Mouse (Mus musculus): ENCODE data around the gene Gm6509. TPM values are rescaled to one million over a fixed set of nuclear protein-coding genes. Genes with fewer than 3 reads are reported as not detected.
"Not testable (repeated sequence)": the region's sequence is repeated elsewhere in the genome, so short reads cannot be mapped to it uniquely, and the experiment has no call there.

Gene Gm6509
- not detected in 2 replicates for polyA plus RNA-seq (2015; fragmentation: Nextera tagmentation; extraction: Ambion mirVana)

GRCm38 (mm10) chr5:94623679-94624078, at the start of gene Gm6509:
Gene Gm6509 (plus strand): TSS chr5:94623979.
- H3K36me3 ChIP-seq (ENCODE audit: control insufficient read depth, insufficient read depth, low read length); H3K27me3 ChIP-seq (replicated peaks; ENCODE audit: control insufficient read depth, insufficient read depth, low read length); H3K4me1 ChIP-seq (ENCODE audit: control insufficient read depth, insufficient read depth, low read length); H3K27ac ChIP-seq (ENCODE audit: low read length); H3K4me3 ChIP-seq (ENCODE audit: low read length); H3K9me3 ChIP-seq (ENCODE audit: control insufficient read depth, low read length); H3K9ac ChIP-seq (ENCODE audit: low read depth, low read length); ATAC-seq; H3K4me2 ChIP-seq (ENCODE audit: low read depth, low read length): not testable (repeated sequence)
- 83% methylated on average over 1 of the region's 2 CpGs for WGBS

GRCm38 (mm10) chr5:94616242-94616641, 7.5 kb upstream of the Gm6509 start, which contains the start of gene Gm3147:
Gene Gm3147 (minus strand): TSS chr5:94616342.
- not testable (repeated sequence) for H3K36me3 ChIP-seq (ENCODE audit: control insufficient read depth, insufficient read depth, low read length); H3K4me1 ChIP-seq (ENCODE audit: control insufficient read depth, insufficient read depth, low read length); ATAC-seq; H3K27me3 ChIP-seq (replicated peaks; ENCODE audit: control insufficient read depth, insufficient read depth, low read length); H3K27ac ChIP-seq (ENCODE audit: low read length); H3K9me3 ChIP-seq (ENCODE audit: control insufficient read depth, low read length); H3K4me3 ChIP-seq (ENCODE audit: low read length); H3K9ac ChIP-seq (ENCODE audit: low read depth, low read length); H3K4me2 ChIP-seq (ENCODE audit: low read depth, low read length)
- no CpG with 5 or more reads among the region's 1 CpGs for WGBS

- not testable (repeated sequence) for H3K9ac ChIP-seq (ENCODE audit: low read depth, low read length); H3K27ac ChIP-seq (ENCODE audit: low read length); ATAC-seq; H3K4me1 ChIP-seq (ENCODE audit: control insufficient read depth, insufficient read depth, low read length); H3K4me3 ChIP-seq (ENCODE audit: low read length); H3K9me3 ChIP-seq (ENCODE audit: control insufficient read depth, low read length); H3K4me2 ChIP-seq (ENCODE audit: low read depth, low read length); H3K36me3 ChIP-seq (ENCODE audit: control insufficient read depth, insufficient read depth, low read length); H3K27me3 ChIP-seq (replicated peaks; ENCODE audit: control insufficient read depth, insufficient read depth, low read length)
- WGBS = no CpG with 5 or more reads among the region's 2 CpGs
Observed at GRCm38 (mm10) chr5:94648082-94648481, 24.3 kb downstream of the Gm6509 start, which contains the start of gene Gm6205. Gene Gm6205 (plus strand): TSS chr5:94648382.

Other genes starting within 250 kb of the Gm6509 start
- gene Gm7682, start 178.2 kb upstream of the Gm6509 start, polyA plus RNA-seq (2015; fragmentation: Nextera tagmentation; extraction: Ambion mirVana) = not detected in 2 replicates
- not detected in 2 replicates for gene Gm3139, start 97.7 kb upstream of the Gm6509 start, polyA plus RNA-seq (2015; fragmentation: Nextera tagmentation; extraction: Ambion mirVana)
- not detected in 2 replicates for gene Gm3147, start 7.6 kb upstream of the Gm6509 start, polyA plus RNA-seq (2015; fragmentation: Nextera tagmentation; extraction: Ambion mirVana)
- gene Gm6205, start 24.4 kb downstream of the Gm6509 start, polyA plus RNA-seq (2015; fragmentation: Nextera tagmentation; extraction: Ambion mirVana) = not detected in 2 replicates
- not detected in 2 replicates for gene Gm3183, start 241.5 kb downstream of the Gm6509 start, polyA plus RNA-seq (2015; fragmentation: Nextera tagmentation; extraction: Ambion mirVana)

Data from intestine, embryonic 16.5 days (tissue).